Mouse (Mus musculus): ENCODE results near the gene Adamtsl5. TPM values are rescaled to one million over a fixed set of nuclear protein-coding genes. Genes with fewer than 3 reads are reported as not detected.

Adamtsl5 gene
- total RNA-seq, 1 experiment from 2014 or later: 0.40 TPM

DNA sequence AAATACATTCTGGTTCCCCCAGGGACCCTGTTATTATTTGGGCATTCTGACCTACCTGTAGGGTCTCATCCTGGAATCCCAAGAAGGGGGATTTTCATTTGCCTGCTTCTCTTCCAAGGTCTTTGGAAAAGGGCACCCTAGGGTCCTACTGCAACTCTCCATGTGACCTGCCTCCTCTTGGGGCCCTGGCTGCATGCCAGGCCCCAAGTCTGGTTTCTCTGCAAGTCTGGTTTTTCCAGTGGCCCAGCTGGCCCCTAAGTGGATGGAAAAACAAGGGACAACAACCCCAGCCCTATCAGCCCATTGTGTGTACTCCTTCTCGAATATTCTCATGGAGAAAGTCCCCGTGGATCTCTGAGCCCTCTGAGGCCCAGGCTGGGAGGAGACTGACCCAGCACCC is 17.3 kb downstream of the Adamtsl5 start:
- ATAC-seq (replicated peaks in 1 of 2; ENCODE audit: insufficient read depth in 1 of 2, low FRiP score in 2 of 2, low TSS enrichment in 1 of 2, low read depth in 1 of 2, poor library complexity in 2 of 2, severe bottlenecking in 2 of 2): no peak

DNA sequence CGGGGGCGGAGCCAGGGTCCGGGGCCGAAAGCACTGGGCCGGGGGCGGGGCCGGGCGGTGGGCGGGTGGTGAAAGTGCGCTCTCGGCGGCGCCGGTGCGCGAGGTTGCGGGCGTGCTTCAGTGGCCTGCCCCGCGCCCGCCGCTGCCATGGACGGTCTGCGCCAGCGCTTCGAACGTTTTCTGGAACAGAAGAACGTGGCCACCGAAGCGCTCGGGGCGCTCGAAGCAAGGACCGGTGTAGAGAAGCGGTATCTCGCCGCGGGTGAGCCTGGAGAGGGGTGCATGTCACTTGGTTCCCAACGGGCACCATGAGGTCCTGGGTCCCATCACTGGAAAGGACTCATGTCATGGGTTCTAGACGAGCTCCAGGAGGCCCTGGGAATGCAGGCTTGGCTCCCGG is 18.1 kb downstream of the Adamtsl5 start:
- no peak; a peak in 1 of 4 replicates for ATAC-seq (replicated peaks in 1 of 2; ENCODE audit: insufficient read depth in 1 of 2, low FRiP score in 2 of 2, low TSS enrichment in 1 of 2, low read depth in 1 of 2, poor library complexity in 2 of 2, severe bottlenecking in 2 of 2)

DNA sequence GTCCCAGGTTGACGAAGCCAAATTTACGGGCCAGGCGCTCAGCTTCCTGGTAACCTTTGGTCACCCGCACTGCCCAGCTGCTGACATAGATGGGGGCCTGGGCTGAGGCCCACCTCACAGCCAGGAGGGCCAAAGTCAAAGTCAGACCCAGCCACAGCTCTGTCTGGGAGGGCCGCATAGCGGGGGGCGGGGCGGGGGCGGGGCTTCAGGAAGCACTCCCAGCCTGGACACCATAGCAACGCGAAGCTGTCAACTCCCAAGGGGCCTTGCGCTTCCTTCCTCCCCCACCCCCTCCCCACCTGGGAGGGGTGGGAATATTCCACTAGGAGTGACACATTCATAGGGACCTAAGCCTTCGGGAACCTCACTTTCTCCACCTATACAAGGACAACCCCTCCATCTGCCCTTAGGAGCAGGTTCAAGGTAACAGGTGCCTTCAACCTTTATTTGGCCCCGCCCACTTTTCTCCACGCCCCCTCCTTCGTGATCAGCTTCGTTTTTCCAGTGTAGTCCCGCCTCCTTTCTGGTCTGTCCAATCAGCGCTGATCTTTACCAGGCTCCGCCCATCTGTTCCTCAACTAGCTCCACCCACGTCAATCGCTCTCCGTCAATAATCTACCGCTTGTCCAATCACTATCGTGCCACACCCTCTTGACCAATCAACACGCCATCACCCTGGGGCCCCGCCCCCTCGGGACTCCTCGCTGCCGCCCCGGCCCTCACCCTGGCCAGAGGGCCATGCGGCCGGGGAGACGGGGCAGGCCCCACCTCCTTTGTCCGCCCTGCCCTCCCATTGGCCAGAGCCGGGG is 18.7 kb downstream of the Adamtsl5 start, which contains the start of the genes Pcsk4 and Reep6:
TSS of gene Pcsk4 (minus strand) at position 226 of the 809 bp plus-strand sequence.
TSS of gene Reep6 (plus strand) at position 681 of the 809 bp plus-strand sequence.
- peak; percentile 90 to 92 for ATAC-seq (replicated peaks in 1 of 2; ENCODE audit: insufficient read depth in 1 of 2, low FRiP score in 2 of 2, low TSS enrichment in 1 of 2, low read depth in 1 of 2, poor library complexity in 2 of 2, severe bottlenecking in 2 of 2)

DNA sequence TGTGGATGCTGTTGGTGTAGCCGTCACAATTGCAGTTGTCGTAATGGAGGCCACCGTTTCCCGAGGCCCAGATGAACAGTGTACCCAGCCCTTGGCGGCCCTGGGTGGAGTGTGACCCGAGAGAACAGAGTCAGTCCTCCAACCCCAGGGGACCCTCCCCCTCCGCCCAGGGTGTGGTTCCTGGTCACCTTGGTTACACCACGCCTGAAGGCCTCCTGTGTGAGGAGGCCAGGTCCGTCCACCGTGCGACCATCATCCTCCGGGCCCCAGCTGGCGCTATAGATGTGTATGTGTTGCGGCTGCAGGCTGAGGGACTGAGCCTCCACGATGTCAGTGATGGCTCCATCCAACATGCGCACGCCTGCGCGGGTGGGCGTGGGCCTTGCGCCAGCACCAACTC is 23.2 kb downstream of the Adamtsl5 start:
- no peak for ATAC-seq (replicated peaks in 1 of 2; ENCODE audit: insufficient read depth in 1 of 2, low FRiP score in 2 of 2, low TSS enrichment in 1 of 2, low read depth in 1 of 2, poor library complexity in 2 of 2, severe bottlenecking in 2 of 2)

DNA sequence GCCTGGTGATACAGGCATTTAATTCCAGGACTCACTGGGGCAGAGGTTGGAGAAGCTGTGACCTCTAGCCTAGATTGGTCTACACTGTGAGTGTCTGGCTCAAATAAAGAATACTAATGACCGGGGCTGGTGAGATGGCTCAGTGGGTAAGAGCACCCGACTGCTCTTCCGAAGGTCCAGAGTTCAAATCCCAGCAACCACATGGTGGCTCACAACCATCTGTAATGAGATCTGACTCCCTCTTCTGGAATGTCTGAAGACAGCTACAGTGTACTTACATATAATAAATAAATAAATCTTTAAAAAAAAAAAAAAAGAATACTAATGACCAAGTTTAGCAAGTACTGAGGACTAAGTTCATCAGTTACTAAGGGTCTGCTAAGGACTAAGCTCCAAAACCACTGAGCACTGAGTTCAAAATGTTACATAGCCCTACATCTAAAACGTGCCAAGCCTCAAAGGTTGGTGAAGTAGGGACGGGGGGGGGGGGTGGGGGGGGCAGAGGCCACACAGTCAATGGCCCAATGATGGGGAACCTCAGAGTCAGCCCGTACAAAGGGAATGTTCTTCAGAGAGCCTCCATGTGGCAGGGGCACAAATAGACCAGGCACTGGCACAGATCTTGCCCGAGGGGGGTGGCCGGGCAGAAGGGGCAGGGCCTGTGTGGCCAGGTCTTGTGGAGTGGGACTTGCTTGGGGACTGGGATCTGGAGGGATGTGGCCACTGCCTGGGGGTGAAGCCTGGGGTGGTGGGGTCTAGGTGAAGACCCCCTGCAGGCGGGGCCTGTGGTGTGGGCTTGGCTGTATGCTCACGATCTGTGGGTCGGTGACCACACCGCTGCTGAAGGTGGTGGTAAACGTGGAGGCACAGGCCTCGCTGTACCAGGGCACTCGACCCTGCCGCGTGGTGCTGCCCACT is 23.8 kb downstream of the Adamtsl5 start:
- ATAC-seq (replicated peaks in 1 of 2; ENCODE audit: insufficient read depth in 1 of 2, low FRiP score in 2 of 2, low TSS enrichment in 1 of 2, low read depth in 1 of 2, poor library complexity in 2 of 2, severe bottlenecking in 2 of 2): no peak

DNA sequence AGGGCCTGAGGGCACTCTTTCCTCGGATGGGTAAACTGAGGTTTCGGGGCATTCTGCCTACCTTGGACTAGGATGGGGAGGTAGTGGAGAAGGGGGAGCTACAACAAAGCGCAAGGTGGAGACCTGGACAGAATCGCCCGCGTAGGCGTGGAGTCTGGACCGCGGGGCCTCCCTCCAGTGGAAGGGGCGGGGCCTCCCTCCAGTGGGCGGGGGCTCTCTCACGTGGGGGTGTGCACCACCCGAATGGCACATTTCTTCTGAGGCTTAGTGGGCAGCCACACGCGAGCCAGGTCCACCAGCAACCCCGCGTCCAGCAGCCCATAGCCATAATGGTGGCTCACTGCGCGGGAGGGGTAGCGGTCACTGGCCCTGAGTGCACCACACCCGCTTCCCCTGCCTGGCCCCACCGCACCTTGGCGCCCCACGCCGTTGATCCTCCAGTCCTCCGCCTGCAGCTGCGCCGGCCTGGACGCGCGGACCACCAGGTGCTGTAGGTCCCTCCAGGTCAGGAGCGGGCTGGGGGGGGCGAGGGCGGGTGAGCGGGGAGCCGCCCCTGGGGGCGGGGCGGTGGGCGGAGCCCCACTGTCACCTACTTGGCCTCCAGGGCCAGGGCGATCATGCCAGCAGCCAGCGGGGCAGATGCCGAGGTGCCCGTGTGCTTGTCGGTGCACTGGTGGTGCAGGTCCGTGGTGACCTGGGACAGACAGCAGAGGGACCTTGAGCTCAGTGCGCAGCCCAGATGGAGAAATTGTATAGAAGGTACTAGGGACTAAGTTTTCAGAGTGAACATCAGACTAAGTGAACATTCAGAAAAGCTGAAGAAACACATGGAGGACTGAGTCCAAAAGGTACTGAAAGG is 24.7 kb downstream of the Adamtsl5 start:
- peak; percentile 34 to 41; a peak in 3 of 4 replicates for ATAC-seq (replicated peaks in 1 of 2; ENCODE audit: insufficient read depth in 1 of 2, low FRiP score in 2 of 2, low TSS enrichment in 1 of 2, low read depth in 1 of 2, poor library complexity in 2 of 2, severe bottlenecking in 2 of 2)

DNA sequence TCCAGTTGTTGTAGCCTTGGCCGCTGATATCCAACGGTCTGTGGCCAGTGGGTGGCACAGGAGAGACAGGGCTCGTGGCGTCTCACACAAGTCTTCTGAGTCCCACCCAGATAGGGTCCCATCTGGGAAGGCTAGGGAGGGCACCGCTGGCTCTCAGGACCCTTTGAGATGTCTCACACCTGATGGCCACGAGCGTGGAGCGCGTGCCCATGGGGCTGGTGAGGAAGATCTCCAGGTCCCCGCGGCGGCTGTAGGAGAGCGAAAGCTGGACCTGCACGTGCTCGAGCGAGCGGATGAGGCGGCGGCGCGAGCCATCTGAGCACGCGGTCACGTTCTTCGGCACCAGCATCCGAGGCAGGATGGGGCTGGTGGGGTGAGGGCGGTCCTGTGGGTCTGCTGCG is 25.4 kb downstream of the Adamtsl5 start:
- ATAC-seq (replicated peaks in 1 of 2; ENCODE audit: insufficient read depth in 1 of 2, low FRiP score in 2 of 2, low TSS enrichment in 1 of 2, low read depth in 1 of 2, poor library complexity in 2 of 2, severe bottlenecking in 2 of 2): peak in 1 of 2 experiments; percentile 25; a peak in 1 of 4 replicates

DNA sequence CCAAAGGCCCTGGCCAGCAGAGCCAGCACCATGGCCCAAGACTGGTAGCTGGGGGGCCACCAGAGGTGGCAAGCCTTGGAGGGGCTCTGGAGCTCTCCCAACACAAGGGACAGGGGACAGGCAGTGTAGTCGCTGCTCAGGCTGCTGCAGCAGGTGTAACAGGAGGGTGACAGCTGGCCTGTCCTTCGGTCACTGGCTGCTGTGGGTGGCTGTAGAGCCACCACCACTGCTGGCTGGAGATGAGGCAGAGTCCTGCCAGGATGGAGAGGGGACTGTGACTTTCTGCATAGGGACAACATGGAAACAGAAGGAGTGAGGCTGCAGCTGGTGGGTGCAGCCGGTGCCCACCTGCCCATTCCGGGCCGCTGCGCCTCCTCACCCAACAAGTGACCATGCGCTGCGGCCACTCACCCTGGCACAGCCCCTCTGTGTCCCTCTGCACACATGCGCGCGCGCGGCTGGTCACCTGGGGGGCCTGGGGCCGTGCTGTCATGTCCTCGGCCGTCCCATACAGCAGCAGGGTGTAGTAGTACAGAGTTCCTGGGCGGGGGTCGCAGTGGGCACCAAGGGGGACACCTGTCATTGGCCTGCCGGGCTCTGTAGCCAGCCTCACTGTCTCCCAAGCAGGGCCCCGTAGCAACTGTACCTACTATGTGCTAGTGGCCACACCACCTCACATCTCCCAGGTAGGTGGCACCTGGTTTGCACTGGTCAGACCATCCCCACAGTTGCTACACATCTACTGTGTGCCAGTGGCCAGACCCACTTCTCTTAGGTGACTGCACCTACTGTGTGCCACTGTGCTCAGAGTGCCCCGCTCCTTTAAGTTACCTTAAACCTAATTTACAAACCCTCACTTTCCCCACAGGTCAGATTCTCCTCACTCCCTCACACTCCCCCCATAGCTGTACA is 26.3 kb downstream of the Adamtsl5 start:
- ATAC-seq (replicated peaks in 1 of 2; ENCODE audit: insufficient read depth in 1 of 2, low FRiP score in 2 of 2, low TSS enrichment in 1 of 2, low read depth in 1 of 2, poor library complexity in 2 of 2, severe bottlenecking in 2 of 2): no peak

DNA sequence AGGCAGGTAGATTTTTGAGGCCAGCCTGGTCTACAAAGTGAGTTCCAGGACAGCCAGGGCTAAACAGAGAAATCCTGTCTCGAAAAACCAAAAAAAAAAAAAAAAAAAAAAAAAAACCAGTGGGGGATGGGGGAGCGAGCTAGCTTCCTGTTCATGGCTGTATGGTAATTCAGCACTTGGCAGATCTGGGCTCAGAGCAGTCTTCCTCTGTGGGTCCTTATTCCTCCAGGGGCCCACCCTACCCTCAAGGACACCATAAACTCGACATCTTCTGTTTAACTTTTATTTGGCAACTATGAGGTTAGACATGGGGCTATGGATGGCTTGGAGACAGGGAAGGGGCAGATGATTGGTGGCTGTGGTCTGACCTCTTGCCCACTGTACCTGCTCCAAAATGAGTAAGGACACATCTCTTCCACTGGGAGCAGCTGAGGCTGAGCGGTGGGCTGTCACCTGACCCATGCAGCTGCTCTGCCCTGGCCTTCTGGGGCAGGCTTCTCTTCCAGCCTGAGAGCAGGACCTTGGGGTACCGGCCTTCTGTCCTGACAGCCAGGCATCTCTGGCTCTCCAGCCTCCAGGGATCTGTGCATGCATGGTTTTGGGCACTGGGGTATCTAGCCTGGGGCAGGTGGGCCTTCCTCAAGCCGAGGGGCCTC is 27.1 kb downstream of the Adamtsl5 start:
- no peak for ATAC-seq (replicated peaks in 1 of 2; ENCODE audit: insufficient read depth in 1 of 2, low FRiP score in 2 of 2, low TSS enrichment in 1 of 2, low read depth in 1 of 2, poor library complexity in 2 of 2, severe bottlenecking in 2 of 2)

DNA sequence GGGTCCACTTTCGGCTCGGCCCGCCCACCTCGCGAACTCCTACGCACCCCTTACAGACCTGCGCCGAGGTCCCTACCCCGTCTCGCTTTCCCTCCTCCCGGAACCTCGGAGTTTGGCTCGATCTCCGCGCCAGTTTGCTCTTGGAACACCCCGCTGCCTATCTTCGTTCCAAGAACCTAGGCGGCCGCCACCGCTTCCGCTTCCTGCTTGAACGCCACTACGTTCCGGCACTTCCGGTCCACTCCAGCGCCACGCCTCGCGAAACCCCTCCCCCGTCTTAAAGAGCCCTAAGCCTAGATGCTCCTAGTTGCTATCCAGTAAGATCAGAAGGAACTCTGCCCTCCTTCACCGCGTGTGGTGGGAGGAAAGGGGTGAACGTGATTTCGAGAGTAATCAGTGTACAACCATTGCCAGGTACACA is 27.9 kb downstream of the Adamtsl5 start, which contains the start of gene 2310011J03Rik:
TSS of gene 2310011J03Rik (minus strand) at position 198 of the 421 bp plus-strand sequence.
- ATAC-seq (replicated peaks in 1 of 2; ENCODE audit: insufficient read depth in 1 of 2, low FRiP score in 2 of 2, low TSS enrichment in 1 of 2, low read depth in 1 of 2, poor library complexity in 2 of 2, severe bottlenecking in 2 of 2): peak; percentile 62 to 78

DNA sequence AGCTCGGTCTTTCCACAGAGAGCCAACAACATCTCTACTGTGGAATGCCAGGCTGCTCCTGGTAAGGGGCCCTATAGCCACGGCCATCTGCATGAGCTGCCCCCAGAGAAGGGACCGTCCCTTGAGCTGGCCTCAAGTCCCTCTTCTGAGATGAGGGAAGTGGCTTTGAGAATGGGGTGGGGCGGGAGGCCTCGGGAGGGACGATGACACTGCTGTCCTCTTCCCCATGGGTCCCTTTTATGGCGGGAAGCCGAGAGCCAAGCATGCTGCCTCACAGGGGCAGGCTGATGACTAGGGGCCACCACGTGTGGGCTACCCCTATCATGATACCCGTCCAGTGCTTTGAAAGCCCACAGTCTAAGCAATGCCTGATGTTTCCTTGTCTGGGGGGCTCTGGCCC is 31.2 kb downstream of the Adamtsl5 start:
- ATAC-seq (replicated peaks in 1 of 2; ENCODE audit: insufficient read depth in 1 of 2, low FRiP score in 2 of 2, low TSS enrichment in 1 of 2, low read depth in 1 of 2, poor library complexity in 2 of 2, severe bottlenecking in 2 of 2): no peak

DNA sequence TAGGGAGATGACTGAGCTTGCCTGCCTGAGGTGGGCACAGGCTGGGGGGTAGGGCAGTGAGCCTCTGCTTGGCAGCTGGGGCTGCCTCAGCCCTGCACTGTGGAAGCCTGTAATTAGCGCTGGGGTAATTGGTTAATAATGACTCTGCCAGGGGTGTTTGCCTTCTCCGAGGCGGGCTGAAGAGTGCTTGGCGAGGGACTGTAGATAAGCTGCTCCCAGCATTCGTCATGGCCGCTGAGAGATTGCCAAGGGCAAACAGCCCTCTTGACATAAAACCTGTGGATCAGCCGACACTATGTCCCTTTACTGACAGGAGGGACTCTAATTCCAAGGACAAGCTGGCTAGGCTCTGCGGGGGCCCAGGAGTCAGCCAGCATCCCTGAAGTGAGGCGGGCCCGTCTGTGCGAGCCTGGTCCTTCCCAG is 31.8 kb downstream of the Adamtsl5 start:
- no peak for ATAC-seq (replicated peaks in 1 of 2; ENCODE audit: insufficient read depth in 1 of 2, low FRiP score in 2 of 2, low TSS enrichment in 1 of 2, low read depth in 1 of 2, poor library complexity in 2 of 2, severe bottlenecking in 2 of 2)

DNA sequence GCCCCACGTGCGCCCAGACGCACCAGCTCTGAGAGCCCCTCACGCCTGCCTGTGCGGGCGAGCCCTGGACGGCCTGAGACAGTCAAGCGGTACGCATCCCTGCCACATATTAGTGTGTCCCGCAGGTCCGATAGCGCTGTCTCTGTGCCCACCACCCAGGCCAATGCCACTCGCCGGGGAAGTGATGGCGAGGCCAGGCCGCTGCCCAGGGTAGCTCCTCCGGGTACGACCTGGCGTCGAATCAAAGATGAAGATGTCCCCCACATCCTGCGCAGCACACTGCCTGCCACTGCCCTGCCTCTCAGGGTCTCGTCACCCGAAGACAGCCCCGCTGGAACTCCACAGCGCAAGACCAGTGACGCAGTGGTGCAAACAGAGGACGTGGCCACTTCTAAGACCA is 32.9 kb downstream of the Adamtsl5 start:
- ATAC-seq (replicated peaks in 1 of 2; ENCODE audit: insufficient read depth in 1 of 2, low FRiP score in 2 of 2, low TSS enrichment in 1 of 2, low read depth in 1 of 2, poor library complexity in 2 of 2, severe bottlenecking in 2 of 2): no peak

DNA sequence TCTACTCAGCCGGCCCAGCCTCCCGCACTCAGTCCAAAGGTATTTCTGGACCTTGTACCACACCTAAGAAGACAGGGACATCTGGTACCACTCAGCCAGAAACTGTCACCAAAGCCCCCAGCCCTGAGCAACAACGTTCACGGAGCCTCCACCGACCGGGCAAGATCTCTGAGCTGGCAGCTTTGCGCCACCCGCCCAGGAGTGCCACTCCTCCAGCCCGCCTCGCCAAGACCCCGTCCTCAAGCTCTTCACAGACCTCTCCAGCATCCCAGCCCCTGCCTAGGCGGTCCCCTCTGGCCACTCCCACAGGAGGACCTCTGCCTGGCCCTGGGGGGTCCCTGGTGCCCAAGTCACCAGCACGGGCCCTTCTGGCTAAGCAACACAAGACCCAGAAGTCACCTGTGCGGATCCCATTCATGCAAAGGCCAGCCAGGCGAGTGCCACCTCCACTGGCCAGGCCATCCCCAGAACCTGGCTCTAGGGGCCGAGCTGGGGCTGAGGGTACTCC is 33.7 kb downstream of the Adamtsl5 start:
- no peak for ATAC-seq (replicated peaks in 1 of 2; ENCODE audit: insufficient read depth in 1 of 2, low FRiP score in 2 of 2, low TSS enrichment in 1 of 2, low read depth in 1 of 2, poor library complexity in 2 of 2, severe bottlenecking in 2 of 2)

DNA sequence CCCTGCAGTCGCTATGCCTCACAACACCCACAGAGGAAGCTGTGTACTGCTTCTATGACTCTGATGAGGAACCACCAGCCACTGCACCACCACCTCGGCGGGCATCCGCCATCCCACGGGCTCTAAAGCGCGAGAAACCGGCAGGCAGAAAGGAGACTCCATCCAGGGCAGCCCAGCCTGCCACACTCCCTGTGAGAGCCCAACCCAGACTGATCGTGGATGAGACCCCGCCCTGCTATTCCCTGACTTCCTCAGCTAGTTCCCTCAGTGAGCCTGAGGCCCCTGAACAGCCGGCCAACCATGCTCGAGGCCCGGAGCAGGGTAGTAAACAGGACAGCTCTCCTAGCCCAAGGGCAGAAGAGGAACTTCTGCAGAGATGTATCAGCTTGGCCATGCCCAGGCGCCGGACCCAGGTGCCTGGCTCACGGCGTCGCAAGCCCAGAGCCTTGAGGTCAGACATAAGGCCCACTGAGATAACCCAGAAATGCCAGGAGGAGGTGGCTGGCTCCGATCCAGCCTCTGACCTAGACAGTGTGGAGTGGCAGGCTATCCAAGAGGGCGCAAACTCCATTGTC is 34.5 kb downstream of the Adamtsl5 start:
- peak; percentile 43 to 57 for ATAC-seq (replicated peaks in 1 of 2; ENCODE audit: insufficient read depth in 1 of 2, low FRiP score in 2 of 2, low TSS enrichment in 1 of 2, low read depth in 1 of 2, poor library complexity in 2 of 2, severe bottlenecking in 2 of 2)
